In the genomic region with DNA sequence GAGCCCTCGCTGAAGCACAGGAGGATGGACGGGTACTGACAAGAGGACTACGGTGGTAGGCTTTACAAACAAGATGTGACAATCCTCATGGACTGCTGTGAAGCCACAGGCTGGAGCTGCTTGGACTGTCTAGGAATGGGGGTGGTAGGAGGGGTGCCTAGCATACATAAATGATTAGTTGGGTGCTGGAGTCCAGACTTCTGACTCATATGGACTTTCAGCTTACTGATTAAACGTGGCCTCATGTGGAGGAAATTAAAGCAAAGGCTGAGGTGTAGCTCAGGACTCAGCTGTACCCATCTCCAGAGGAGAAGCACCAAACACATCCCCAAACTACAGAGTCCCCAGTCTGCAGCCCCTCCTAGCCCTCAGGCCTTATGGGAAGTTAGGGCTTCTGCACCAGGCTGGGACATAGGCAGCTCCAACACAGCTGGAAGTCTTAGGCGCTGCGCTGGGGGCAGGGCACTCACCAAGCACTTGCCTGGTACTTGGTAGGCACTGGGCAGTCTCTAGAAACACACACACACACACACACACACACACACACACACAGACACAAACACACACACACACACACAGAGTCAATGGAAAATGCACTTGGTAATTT, we compare ENCODE assay signal across 13 mouse cellular contexts. TPM values are rescaled to one million over a fixed set of nuclear protein-coding genes. Genes with fewer than 3 reads are reported as not detected.
DNase-seq lines count a peak whose midpoint lies in the region; ATAC-seq and TF ChIP-seq lines count a peak whose summit lies in the region.
"Had no signal": no experiment of that assay in that cellular context is flagged by ENCODE, and none has a peak within 500 bp of the region (broad histone marks: within the 10 kb centered on the region; RNA-seq: fewer than 3 reads in every experiment).

No protein-coding gene starts in this region.

- H3K4me2 ChIP-seq in limb, embryonic 12.5 days, result no peak overlapping the region
- H3K4me2 ChIP-seq in liver, postnatal 0 days (ENCODE audit: low read depth, low read length), result peak overlapping the region; percentile 42
- H3K4me2 ChIP-seq: hindbrain, embryonic 12.5 days; limb, embryonic 13.5 days had no signal

- ATAC-seq in limb, embryonic 12.5 days (ENCODE audit: insufficient number of reproducible peaks, insufficient read depth, low FRiP score, low TSS enrichment, low read depth), result no peak
- peak; percentile 44 for ATAC-seq in liver, postnatal 0 days

- H3K4me1 ChIP-seq in limb, embryonic 12.5 days (replicated peaks), result peaks cover 28% of the 10 kb centered on the region
- peaks cover 30% of the 10 kb centered on the region for H3K4me1 ChIP-seq in limb, embryonic 10.5 days
- H3K4me1 ChIP-seq in embryonic fibroblast, embryonic 13.5 days (ENCODE audit: control insufficient read depth, insufficient read depth, low read length), result peaks cover 30% of the 10 kb centered on the region
- peaks cover 50% of the 10 kb centered on the region for H3K4me1 ChIP-seq in liver, postnatal 0 days (ENCODE audit: insufficient read depth)

- peak; percentile 60 for TF ChIP-seq EP300 in liver, postnatal 0 days (IDR thresholded peaks at IDR 0.05; ENCODE audit: low read depth)

- 86% methylated on average over 6 of the region's 6 CpGs for WGBS in limb, embryonic 12.5 days
- 79% methylated on average over 6 of the region's 6 CpGs for WGBS in limb, embryonic 10.5 days
- WGBS in liver, postnatal 0 days (ENCODE audit: insufficient replicate concordance), result 63% methylated on average over 6 of the region's 6 CpGs

- peak overlapping the region; percentile 28; the same call in 1 of the 2 replicates for H3K9ac ChIP-seq in limb, embryonic 12.5 days (replicated peaks)
- peak overlapping the region; percentile 45 for H3K9ac ChIP-seq in liver, postnatal 0 days (replicated peaks)
- H3K9ac ChIP-seq: hindbrain, embryonic 12.5 days had no signal

- no peak for TF ChIP-seq POLR2A in embryonic fibroblast, embryonic 13.5 days (IDR thresholded peaks at IDR 0.05; ENCODE audit: low read depth, low read length)

- H3K4me3 ChIP-seq in limb, embryonic 12.5 days (replicated peaks), result no peak overlapping the region
- no peak overlapping the region for H3K4me3 ChIP-seq in limb, embryonic 10.5 days
- no peak overlapping the region for H3K4me3 ChIP-seq in embryonic fibroblast, embryonic 13.5 days (ENCODE audit: insufficient read depth, low read length)
- no peak overlapping the region for H3K4me3 ChIP-seq in liver, postnatal 0 days (ENCODE audit: low read depth, low read length)
- H3K4me3 ChIP-seq: erythroblast, embryonic 14.5 days; hindbrain, embryonic 12.5 days; limb, embryonic 13.5 days had no signal

- peak; percentile 36 for DNase-seq in cerebellum, adult 11-12 months
- no peak for DNase-seq in cerebellum, postnatal 36 days
- no peak for DNase-seq in limb, embryonic 10.5 days (ENCODE audit: low spot score)
- DNase-seq in liver, postnatal 0 days, result peak; percentile 32
- no peak for DNase-seq in right cerebral cortex, postnatal 4 days
- no peak for DNase-seq in urinary bladder, postnatal 10 days (ENCODE audit: low spot score)
- DNase-seq: gastrocnemius, postnatal 25 days; layer of hippocampus, adult 9-11 months had no signal

- no peaks in the 10 kb centered on the region for H3K27me3 ChIP-seq in limb, embryonic 12.5 days
- H3K27me3 ChIP-seq in limb, embryonic 10.5 days (ENCODE audit: low read depth, poor library complexity, severe bottlenecking), result no peaks in the 10 kb centered on the region
- no peaks in the 10 kb centered on the region for H3K27me3 ChIP-seq in liver, postnatal 0 days (ENCODE audit: insufficient read depth, low read length)
- H3K27me3 ChIP-seq: hindbrain, embryonic 12.5 days; limb, embryonic 13.5 days had no signal

- 0 out of 2 replicates have a peak overlapping the region, but pooled peaks have one; percentile 12 for H3K27ac ChIP-seq in limb, embryonic 12.5 days
- H3K27ac ChIP-seq in limb, embryonic 10.5 days, result no peak overlapping the region
- peak overlapping the region; percentile 72 for H3K27ac ChIP-seq in embryonic fibroblast, embryonic 13.5 days (ENCODE audit: insufficient read depth, low read length)
- H3K27ac ChIP-seq in liver, postnatal 0 days (ENCODE audit: low read depth), result peak overlapping the region; percentile 86
- H3K27ac ChIP-seq: hindbrain, embryonic 12.5 days; limb, embryonic 13.5 days had no signal

- H3K36me3 ChIP-seq in limb, embryonic 12.5 days, result peaks cover 67% of the 10 kb centered on the region
- peaks cover 78% of the 10 kb centered on the region for H3K36me3 ChIP-seq in limb, embryonic 10.5 days
- H3K36me3 ChIP-seq in liver, postnatal 0 days (replicated peaks; ENCODE audit: insufficient read depth, low read length), result peaks cover 18% of the 10 kb centered on the region

- no peaks in the 10 kb centered on the region for H3K9me3 ChIP-seq in limb, embryonic 12.5 days
- no peaks in the 10 kb centered on the region for H3K9me3 ChIP-seq in limb, embryonic 10.5 days (replicated peaks)
- H3K9me3 ChIP-seq in liver, postnatal 0 days (ENCODE audit: low read length), result no peaks in the 10 kb centered on the region
- H3K9me3 ChIP-seq: hindbrain, embryonic 12.5 days; limb, embryonic 13.5 days had no signal

- TF ChIP-seq CTCF in embryonic fibroblast, embryonic 13.5 days (IDR thresholded peaks at IDR 0.05; ENCODE audit: borderline replicate concordance, insufficient read depth, low read length), result no peak
- no peak for TF ChIP-seq CTCF in liver, postnatal 0 days (IDR thresholded peaks at IDR 0.05; ENCODE audit: low read depth)

RNA-seq across cellular contexts. Expression of a gene that starts 4.2 kb away (rescaled TPM):
- polyA plus RNA-seq in limb, embryonic 12.5 days (2016; fragmentation: Nextera tagmentation; extraction: Ambion mirVana), result 171 and 175 TPM in 2 replicates
- polyA plus RNA-seq in limb, embryonic 10.5 days (2016; fragmentation: Nextera tagmentation; extraction: Ambion mirVana), result 181 and 187 TPM in 2 replicates
- 89.5 and 105 TPM in 2 replicates for polyA plus RNA-seq in embryonic fibroblast, embryonic 13.5 days (2011; ENCODE audit: insufficient read length, low read depth, missing spikeins)
- 35.9 and 37.1 TPM in 2 replicates for polyA plus RNA-seq in liver, postnatal 0 days (2015; fragmentation: Nextera tagmentation; extraction: Ambion mirVana)

RNA-seq across cellular contexts. Expression of a gene that starts 8.0 kb away (rescaled TPM):
- 48.8 and 51.2 TPM in 2 replicates for polyA plus RNA-seq in limb, embryonic 12.5 days (2016; fragmentation: Nextera tagmentation; extraction: Ambion mirVana)
- polyA plus RNA-seq in limb, embryonic 10.5 days (2016; fragmentation: Nextera tagmentation; extraction: Ambion mirVana), result 54.7 and 60.2 TPM in 2 replicates
- polyA plus RNA-seq in embryonic fibroblast, embryonic 13.5 days (2011; ENCODE audit: insufficient read length, low read depth, missing spikeins), result 13.3 and 13.9 TPM in 2 replicates
- 4.9 and 6.5 TPM in 2 replicates for polyA plus RNA-seq in liver, postnatal 0 days (2015; fragmentation: Nextera tagmentation; extraction: Ambion mirVana)

RNA-seq across cellular contexts. Expression of a gene that starts 26.7 kb away (rescaled TPM):
- 165 and 169 TPM in 2 replicates for polyA plus RNA-seq in limb, embryonic 12.5 days (2016; fragmentation: Nextera tagmentation; extraction: Ambion mirVana)
- 115 and 130 TPM in 2 replicates for polyA plus RNA-seq in limb, embryonic 10.5 days (2016; fragmentation: Nextera tagmentation; extraction: Ambion mirVana)
- 45.3 and 51.1 TPM in 2 replicates for polyA plus RNA-seq in embryonic fibroblast, embryonic 13.5 days (2011; ENCODE audit: insufficient read length, low read depth, missing spikeins)
- 17.5 and 23.9 TPM in 2 replicates for polyA plus RNA-seq in liver, postnatal 0 days (2015; fragmentation: Nextera tagmentation; extraction: Ambion mirVana)

RNA-seq across cellular contexts. Expression of a gene that starts 26.8 kb away (rescaled TPM):
- polyA plus RNA-seq in limb, embryonic 12.5 days (2016; fragmentation: Nextera tagmentation; extraction: Ambion mirVana), result 7.2 and 9.2 TPM in 2 replicates
- 6.4 and 7.3 TPM in 2 replicates for polyA plus RNA-seq in limb, embryonic 10.5 days (2016; fragmentation: Nextera tagmentation; extraction: Ambion mirVana)
- polyA plus RNA-seq in embryonic fibroblast, embryonic 13.5 days (2011; ENCODE audit: insufficient read length, low read depth, missing spikeins), result 0.35 and 0.58 TPM in 2 replicates
- polyA plus RNA-seq in liver, postnatal 0 days (2015; fragmentation: Nextera tagmentation; extraction: Ambion mirVana), result 14.3 and 16.8 TPM in 2 replicates
- polyA plus RNA-seq: erythroblast, embryonic 14.5 days had no signal

RNA-seq across cellular contexts. Expression of a gene that starts 42.6 kb away (rescaled TPM):
- polyA plus RNA-seq in limb, embryonic 12.5 days (2016; fragmentation: Nextera tagmentation; extraction: Ambion mirVana), result 42.0 and 46.4 TPM in 2 replicates
- polyA plus RNA-seq in limb, embryonic 10.5 days (2016; fragmentation: Nextera tagmentation; extraction: Ambion mirVana), result 33.3 and 40.3 TPM in 2 replicates
- polyA plus RNA-seq in embryonic fibroblast, embryonic 13.5 days (2011; ENCODE audit: insufficient read length, low read depth, missing spikeins), result 35.2 and 36.6 TPM in 2 replicates
- polyA plus RNA-seq in liver, postnatal 0 days (2015; fragmentation: Nextera tagmentation; extraction: Ambion mirVana), result 19.1 and 20.5 TPM in 2 replicates

Comparison
In these comparisons a context has a peak if more than half of its experiments do, and no peak if none do; other contexts are left out.
1. DNase-seq: peak in cerebellum, adult 11-12 months (single experiment) and liver, postnatal 0 days (single experiment); none in cerebellum, postnatal 36 days (0 of 2), limb, embryonic 10.5 days (single experiment), right cerebral cortex, postnatal 4 days (single experiment) and urinary bladder, postnatal 10 days (single experiment).